Mouse (Mus musculus): ENCODE measurements around the gene Ralgapa2. TPM values are rescaled to one million over a fixed set of nuclear protein-coding genes. Genes with fewer than 3 reads are reported as not detected.

The Ralgapa2 gene
- polyA plus RNA-seq, 1 experiment from 2014 or later = 9.0 TPM

- Histone ChIP-seq H3K27ac (no peak overlapping the region), H3K36me3 (no peaks in the 10 kb centered on the region), H3K27me3 (replicated peaks) (no peaks in the 10 kb centered on the region), H3K4me1 (no peaks in the 10 kb centered on the region), H3K4me2 (no peak overlapping the region), H3K9me3 (no peaks in the 10 kb centered on the region), H3K4me3 (replicated peaks) (no peak overlapping the region), H3K9ac (no peak overlapping the region)
- WGBS = 33% methylated on average over 2 of the region's 2 CpGs
- no peak for ATAC-seq (ENCODE audit: insufficient read depth, low FRiP score, low read depth)
Observed at GRCm38 (mm10) chr2:146525483-146525882, 13.3 kb upstream of the Ralgapa2 start.

- H3K36me3 ChIP-seq = no peaks in the 10 kb centered on the region
- H3K27ac ChIP-seq = no peak overlapping the region
- ATAC-seq (ENCODE audit: insufficient read depth, low FRiP score, low read depth) = peak; percentile 77; the same call in 1 of the 2 replicates
- WGBS = 61% methylated on average over 4 of the region's 4 CpGs
- no peak overlapping the region for H3K4me3 ChIP-seq (replicated peaks)
- H3K4me2 ChIP-seq = no peak overlapping the region
- no peaks in the 10 kb centered on the region for H3K9me3 ChIP-seq
- H3K9ac ChIP-seq = no peak overlapping the region
- H3K27me3 ChIP-seq (replicated peaks) = no peaks in the 10 kb centered on the region
- no peaks in the 10 kb centered on the region for H3K4me1 ChIP-seq
Observed at GRCm38 (mm10) chr2:146524685-146525415, 12.7 kb upstream of the Ralgapa2 start.

- no peak for ATAC-seq (ENCODE audit: insufficient read depth, low FRiP score, low read depth)
- Histone ChIP-seq H3K9me3 (no peaks in the 10 kb centered on the region), H3K27me3 (replicated peaks) (no peaks in the 10 kb centered on the region), H3K9ac (no peak overlapping the region), H3K36me3 (no peaks in the 10 kb centered on the region), H3K4me1 (no peaks in the 10 kb centered on the region), H3K4me2 (no peak overlapping the region), H3K27ac (no peak overlapping the region), H3K4me3 (replicated peaks) (no peak overlapping the region)
- 75% methylated on average over 2 of the region's 2 CpGs for WGBS
Observed at GRCm38 (mm10) chr2:146516894-146517293, 4.8 kb upstream of the Ralgapa2 start.

GRCm38 (mm10) chr2:146515081-146515480, 2.9 kb upstream of the Ralgapa2 start:
- Histone ChIP-seq H3K4me2 (no peak overlapping the region), H3K4me1 (no peaks in the 10 kb centered on the region), H3K9me3 (no peaks in the 10 kb centered on the region), H3K27ac (no peak overlapping the region), H3K27me3 (replicated peaks) (no peaks in the 10 kb centered on the region), H3K36me3 (no peaks in the 10 kb centered on the region), H3K9ac (no peak overlapping the region), H3K4me3 (replicated peaks) (no peak overlapping the region)
- no peak for ATAC-seq (ENCODE audit: insufficient read depth, low FRiP score, low read depth)
- 71% methylated on average over 2 of the region's 2 CpGs for WGBS

- ATAC-seq (ENCODE audit: insufficient read depth, low FRiP score, low read depth) = no peak
- Histone ChIP-seq H3K9me3 (no peaks in the 10 kb centered on the region), H3K36me3 (no peaks in the 10 kb centered on the region), H3K4me3 (replicated peaks) (peak overlapping the region; percentile 22; the same call in 1 of the 2 replicates), H3K27ac (no peak overlapping the region), H3K9ac (no peak overlapping the region), H3K4me2 (peak overlapping the region; percentile 48), H3K27me3 (replicated peaks) (no peaks in the 10 kb centered on the region), H3K4me1 (no peaks in the 10 kb centered on the region)
- WGBS = 63% methylated on average over 2 of the region's 2 CpGs
Observed at GRCm38 (mm10) chr2:146512581-146512920, 407 bp upstream of the Ralgapa2 start.

- H3K9me3 ChIP-seq = no peaks in the 10 kb centered on the region
- ATAC-seq (ENCODE audit: insufficient read depth, low FRiP score, low read depth) = no peak
- H3K4me2 ChIP-seq = peak overlapping the region; percentile 85
- no peaks in the 10 kb centered on the region for H3K36me3 ChIP-seq
- peak overlapping the region; percentile 76 for H3K9ac ChIP-seq
- peak overlapping the region; percentile 63 for H3K27ac ChIP-seq
- under 1% methylated on average over 22 of the region's 22 CpGs for WGBS
- peak overlapping the region; percentile 83 for H3K4me3 ChIP-seq (replicated peaks)
- no peaks in the 10 kb centered on the region for H3K4me1 ChIP-seq
- H3K27me3 ChIP-seq (replicated peaks) = no peaks in the 10 kb centered on the region
Observed at GRCm38 (mm10) chr2:146511401-146511865, 711 bp downstream of the Ralgapa2 start.

GRCm38 (mm10) chr2:146510780-146511179, 1.4 kb downstream of the Ralgapa2 start:
- H3K9me3 ChIP-seq = no peaks in the 10 kb centered on the region
- ATAC-seq (ENCODE audit: insufficient read depth, low FRiP score, low read depth) = no peak
- H3K9ac ChIP-seq = no peak overlapping the region
- no peaks in the 10 kb centered on the region for H3K27me3 ChIP-seq (replicated peaks)
- no peaks in the 10 kb centered on the region for H3K36me3 ChIP-seq
- WGBS = 38% methylated on average over 1 of the region's 1 CpGs
- H3K4me3 ChIP-seq (replicated peaks) = peak overlapping the region; percentile 83
- peak overlapping the region; percentile 85 for H3K4me2 ChIP-seq
- no peaks in the 10 kb centered on the region for H3K4me1 ChIP-seq
- no peak overlapping the region for H3K27ac ChIP-seq

GRCm38 (mm10) chr2:146502578-146503311, 9.4 kb downstream of the Ralgapa2 start:
- Histone ChIP-seq H3K4me3 (replicated peaks) (no peak overlapping the region), H3K4me2 (no peak overlapping the region), H3K4me1 (peaks cover 7% of the 10 kb centered on the region; the same call in 1 of the 2 replicates), H3K9ac (no peak overlapping the region), H3K27ac (no peak overlapping the region), H3K27me3 (replicated peaks) (no peaks in the 10 kb centered on the region), H3K9me3 (no peaks in the 10 kb centered on the region), H3K36me3 (no peaks in the 10 kb centered on the region)
- no peak for ATAC-seq (ENCODE audit: insufficient read depth, low FRiP score, low read depth)
- WGBS = 58% methylated on average over 9 of the region's 9 CpGs

- 80% methylated on average over 1 of the region's 1 CpGs for WGBS
- Histone ChIP-seq H3K36me3 (no peaks in the 10 kb centered on the region), H3K9me3 (no peaks in the 10 kb centered on the region), H3K27ac (no peak overlapping the region), H3K9ac (no peak overlapping the region), H3K4me2 (no peak overlapping the region), H3K4me1 (peaks cover 7% of the 10 kb centered on the region; the same call in 1 of the 2 replicates), H3K4me3 (replicated peaks) (no peak overlapping the region), H3K27me3 (replicated peaks) (no peaks in the 10 kb centered on the region)
- ATAC-seq (ENCODE audit: insufficient read depth, low FRiP score, low read depth) = no peak
Observed at GRCm38 (mm10) chr2:146500067-146500466, 12.1 kb downstream of the Ralgapa2 start.

GRCm38 (mm10) chr2:146499111-146499510, 13.0 kb downstream of the Ralgapa2 start:
- Histone ChIP-seq H3K9me3 (no peaks in the 10 kb centered on the region), H3K27me3 (replicated peaks) (no peaks in the 10 kb centered on the region), H3K4me2 (no peak overlapping the region), H3K27ac (no peak overlapping the region), H3K36me3 (no peaks in the 10 kb centered on the region), H3K4me3 (replicated peaks) (no peak overlapping the region), H3K4me1 (peaks cover 7% of the 10 kb centered on the region; the same call in 1 of the 2 replicates), H3K9ac (no peak overlapping the region)
- 65% methylated on average over 1 of the region's 1 CpGs for WGBS
- ATAC-seq (ENCODE audit: insufficient read depth, low FRiP score, low read depth) = no peak

GRCm38 (mm10) chr2:146498298-146498697, 13.8 kb downstream of the Ralgapa2 start:
- peaks cover 4% of the 10 kb centered on the region; the same call in 1 of the 2 replicates for H3K4me1 ChIP-seq
- no peak overlapping the region for H3K9ac ChIP-seq
- 59% methylated on average over 6 of the region's 6 CpGs for WGBS
- no peaks in the 10 kb centered on the region for H3K9me3 ChIP-seq
- H3K27ac ChIP-seq = no peak overlapping the region
- no peak overlapping the region for H3K4me3 ChIP-seq (replicated peaks)
- no peaks in the 10 kb centered on the region for H3K27me3 ChIP-seq (replicated peaks)
- no peaks in the 10 kb centered on the region for H3K36me3 ChIP-seq
- peak; percentile 33; the same call in 1 of the 2 replicates for ATAC-seq (ENCODE audit: insufficient read depth, low FRiP score, low read depth)
- H3K4me2 ChIP-seq = no peak overlapping the region

GRCm38 (mm10) chr2:146496995-146497394, 15.1 kb downstream of the Ralgapa2 start:
- no peak overlapping the region for H3K4me3 ChIP-seq (replicated peaks)
- no peaks in the 10 kb centered on the region for H3K4me1 ChIP-seq
- no peaks in the 10 kb centered on the region for H3K27me3 ChIP-seq (replicated peaks)
- H3K9me3 ChIP-seq = no peaks in the 10 kb centered on the region
- no peaks in the 10 kb centered on the region for H3K36me3 ChIP-seq
- H3K4me2 ChIP-seq = no peak overlapping the region
- H3K9ac ChIP-seq = no peak overlapping the region
- H3K27ac ChIP-seq = no peak overlapping the region
- ATAC-seq (ENCODE audit: insufficient read depth, low FRiP score, low read depth) = no peak
- WGBS = 52% methylated on average over 1 of the region's 1 CpGs
